Mouse (Mus musculus): ENCODE measurements around the gene Rfx2. TPM values are rescaled to one million over a fixed set of nuclear protein-coding genes. Genes with fewer than 3 reads are reported as not detected.

The Rfx2 gene
- 6.7 TPM in 2 replicates for polyA plus RNA-seq (2014; fragmentation: Nextera tagmentation; extraction: Ambion mirVana)

- Histone ChIP-seq H3K27ac (ENCODE audit: low read length) (no peak within 1 kb of the TSS), H3K4me2 (replicated peaks; ENCODE audit: low read depth, low read length) (peak within 1 kb of the TSS; percentile 88), H3K36me3 (ENCODE audit: control insufficient read depth, insufficient read depth, low read length) (no peaks in the 10 kb centered on the region), H3K9me3 (ENCODE audit: control insufficient read depth, low read depth, low read length) (no peaks in the 10 kb centered on the region), H3K4me3 (ENCODE audit: low read depth, low read length) (peak within 1 kb of the TSS; percentile 67), H3K9ac (replicated peaks; ENCODE audit: low read depth, low read length) (peak within 1 kb of the TSS; percentile 48), H3K4me1 (ENCODE audit: control insufficient read depth, insufficient read depth, low read length) (peaks cover 11% of the 10 kb centered on the region; the same call in 1 of the 2 replicates), H3K27me3 (ENCODE audit: control insufficient read depth, insufficient read depth, low read length) (no peaks in the 10 kb centered on the region)
- no peak for ATAC-seq (ENCODE audit: insufficient number of reproducible peaks, insufficient read depth, low FRiP score, low read depth)
- 3% methylated on average over 26 of the region's 62 CpGs for WGBS
Observed at GRCm38 (mm10) chr17:56830411-56831110, at the start of gene Rfx2. Rfx2 (minus strand) TSS chr17:56831013.

- H3K9me3 ChIP-seq (ENCODE audit: control insufficient read depth, low read depth, low read length): no peaks in the 10 kb centered on the region
- no peak overlapping the region for H3K4me2 ChIP-seq (replicated peaks; ENCODE audit: low read depth, low read length)
- WGBS: 87% methylated on average over 19 of the region's 19 CpGs
- no peaks in the 10 kb centered on the region for H3K4me1 ChIP-seq (ENCODE audit: control insufficient read depth, insufficient read depth, low read length)
- H3K9ac ChIP-seq (replicated peaks; ENCODE audit: low read depth, low read length): no peak overlapping the region
- H3K27ac ChIP-seq (ENCODE audit: low read length): no peak overlapping the region
- no peaks in the 10 kb centered on the region for H3K36me3 ChIP-seq (ENCODE audit: control insufficient read depth, insufficient read depth, low read length)
- no peak for ATAC-seq (ENCODE audit: insufficient number of reproducible peaks, insufficient read depth, low FRiP score, low read depth)
- no peak overlapping the region for H3K4me3 ChIP-seq (ENCODE audit: low read depth, low read length)
- H3K27me3 ChIP-seq (ENCODE audit: control insufficient read depth, insufficient read depth, low read length): no peaks in the 10 kb centered on the region
Observed at GRCm38 (mm10) chr17:56877426-56877825, 46.6 kb upstream of the Rfx2 start.

GRCm38 (mm10) chr17:56876981-56877380, 46.2 kb upstream of the Rfx2 start:
- no peaks in the 10 kb centered on the region for H3K36me3 ChIP-seq (ENCODE audit: control insufficient read depth, insufficient read depth, low read length)
- no peak overlapping the region for H3K4me3 ChIP-seq (ENCODE audit: low read depth, low read length)
- H3K4me1 ChIP-seq (ENCODE audit: control insufficient read depth, insufficient read depth, low read length): no peaks in the 10 kb centered on the region
- ATAC-seq (ENCODE audit: insufficient number of reproducible peaks, insufficient read depth, low FRiP score, low read depth): no peak
- no peak overlapping the region for H3K4me2 ChIP-seq (replicated peaks; ENCODE audit: low read depth, low read length)
- H3K9ac ChIP-seq (replicated peaks; ENCODE audit: low read depth, low read length): no peak overlapping the region
- no peak overlapping the region for H3K27ac ChIP-seq (ENCODE audit: low read length)
- WGBS: 54% methylated on average over 8 of the region's 8 CpGs
- H3K27me3 ChIP-seq (ENCODE audit: control insufficient read depth, insufficient read depth, low read length): no peaks in the 10 kb centered on the region
- no peaks in the 10 kb centered on the region for H3K9me3 ChIP-seq (ENCODE audit: control insufficient read depth, low read depth, low read length)

GRCm38 (mm10) chr17:56876465-56876864, 45.7 kb upstream of the Rfx2 start:
- Histone ChIP-seq H3K4me2 (replicated peaks; ENCODE audit: low read depth, low read length) (no peak overlapping the region), H3K9ac (replicated peaks; ENCODE audit: low read depth, low read length) (no peak overlapping the region), H3K4me3 (ENCODE audit: low read depth, low read length) (no peak overlapping the region), H3K27me3 (ENCODE audit: control insufficient read depth, insufficient read depth, low read length) (no peaks in the 10 kb centered on the region), H3K4me1 (ENCODE audit: control insufficient read depth, insufficient read depth, low read length) (no peaks in the 10 kb centered on the region), H3K27ac (ENCODE audit: low read length) (no peak overlapping the region), H3K9me3 (ENCODE audit: control insufficient read depth, low read depth, low read length) (no peaks in the 10 kb centered on the region), H3K36me3 (ENCODE audit: control insufficient read depth, insufficient read depth, low read length) (no peaks in the 10 kb centered on the region)
- 81% methylated on average over 3 of the region's 3 CpGs for WGBS
- no peak for ATAC-seq (ENCODE audit: insufficient number of reproducible peaks, insufficient read depth, low FRiP score, low read depth)

DNA sequence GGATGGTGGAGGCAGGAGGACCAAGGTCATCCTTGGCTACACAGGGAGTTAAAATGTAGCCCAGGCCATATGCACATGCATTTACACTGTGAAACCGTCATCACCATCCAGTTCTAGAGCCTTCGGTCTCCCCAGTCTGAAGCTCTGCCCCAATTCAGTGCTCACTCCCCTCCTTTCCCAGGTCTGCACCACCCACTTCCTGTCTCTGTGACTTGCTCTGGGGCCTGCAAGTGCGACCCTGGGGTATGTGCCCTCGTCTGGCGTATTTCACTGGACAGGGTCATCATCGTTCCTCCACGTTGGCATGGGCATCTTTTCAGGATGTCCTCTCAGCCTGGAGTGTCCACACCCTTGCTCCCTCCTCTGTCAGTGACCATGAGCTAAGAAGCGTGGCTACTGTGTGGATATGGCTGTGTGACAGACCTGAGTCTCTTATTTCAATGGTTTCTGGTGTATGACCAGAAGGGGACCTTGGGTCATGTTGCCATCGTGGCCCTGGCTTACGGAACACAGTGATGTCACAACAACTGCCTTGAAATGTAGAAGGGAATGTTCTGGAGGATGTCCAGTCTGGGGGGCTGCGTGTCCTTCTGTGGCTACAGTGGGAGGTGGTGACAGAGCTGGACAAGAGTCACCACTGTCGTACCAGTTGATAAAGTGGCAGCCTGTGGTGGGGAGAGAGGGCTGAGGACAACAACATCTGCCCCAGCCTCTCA, 44.3 kb upstream of the Rfx2 start, which contains the start of gene 1700061G19Rik:
Gene 1700061G19Rik, plus strand, starts transcription at position 542 of the 716 bp plus-strand sequence.
- no peak for ATAC-seq (ENCODE audit: insufficient number of reproducible peaks, insufficient read depth, low FRiP score, low read depth)
- no peaks in the 10 kb centered on the region for H3K4me1 ChIP-seq (ENCODE audit: control insufficient read depth, insufficient read depth, low read length)
- H3K4me2 ChIP-seq (replicated peaks; ENCODE audit: low read depth, low read length): no peak within 1 kb of the TSS
- WGBS: 80% methylated on average over 12 of the region's 12 CpGs
- H3K27me3 ChIP-seq (ENCODE audit: control insufficient read depth, insufficient read depth, low read length): no peaks in the 10 kb centered on the region
- no peaks in the 10 kb centered on the region for H3K9me3 ChIP-seq (ENCODE audit: control insufficient read depth, low read depth, low read length)
- no peak within 1 kb of the TSS for H3K9ac ChIP-seq (replicated peaks; ENCODE audit: low read depth, low read length)
- H3K4me3 ChIP-seq (ENCODE audit: low read depth, low read length): no peak within 1 kb of the TSS
- no peaks in the 10 kb centered on the region for H3K36me3 ChIP-seq (ENCODE audit: control insufficient read depth, insufficient read depth, low read length)
- H3K27ac ChIP-seq (ENCODE audit: low read length): no peak within 1 kb of the TSS

DNA sequence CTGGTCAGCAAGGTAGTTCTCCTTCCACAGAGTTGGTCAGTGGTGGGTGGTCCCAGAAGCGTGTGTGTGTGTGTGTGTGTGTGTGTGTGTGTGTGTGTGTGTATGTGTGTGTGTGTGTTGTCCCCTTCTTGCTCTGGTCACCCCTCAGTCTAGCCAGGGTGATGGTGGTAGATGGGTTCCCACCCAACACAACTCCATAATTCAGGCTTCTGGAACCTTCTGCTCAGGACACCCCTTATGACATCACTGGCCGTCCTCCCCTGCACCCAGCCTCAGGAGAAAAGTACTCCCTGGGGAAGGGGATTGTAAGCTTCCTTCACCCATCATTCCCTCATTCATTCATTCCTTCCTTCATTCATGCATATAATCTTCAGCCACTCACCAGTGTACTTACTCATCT, 43.4 kb upstream of the Rfx2 start, which contains the start of gene Acsbg2:
Gene Acsbg2, minus strand, starts transcription at position 211 of the 400 bp plus-strand sequence.
- Histone ChIP-seq H3K27ac (ENCODE audit: low read length) (no peak within 1 kb of the TSS), H3K4me2 (replicated peaks; ENCODE audit: low read depth, low read length) (no peak within 1 kb of the TSS), H3K4me1 (ENCODE audit: control insufficient read depth, insufficient read depth, low read length) (no peaks in the 10 kb centered on the region), H3K9ac (replicated peaks; ENCODE audit: low read depth, low read length) (no peak within 1 kb of the TSS), H3K36me3 (ENCODE audit: control insufficient read depth, insufficient read depth, low read length) (no peaks in the 10 kb centered on the region), H3K9me3 (ENCODE audit: control insufficient read depth, low read depth, low read length) (no peaks in the 10 kb centered on the region), H3K4me3 (ENCODE audit: low read depth, low read length) (no peak within 1 kb of the TSS), H3K27me3 (ENCODE audit: control insufficient read depth, insufficient read depth, low read length) (no peaks in the 10 kb centered on the region)
- no peak for ATAC-seq (ENCODE audit: insufficient number of reproducible peaks, insufficient read depth, low FRiP score, low read depth)
- 90% methylated on average over 2 of the region's 2 CpGs for WGBS

GRCm38 (mm10) chr17:56872512-56872911, 41.7 kb upstream of the Rfx2 start:
- 74% methylated on average over 7 of the region's 7 CpGs for whole genome bisulfite sequencing
- no peak for ATAC-seq (ENCODE audit: insufficient number of reproducible peaks, insufficient read depth, low FRiP score, low read depth)
- H3K4me2 ChIP-seq (replicated peaks; ENCODE audit: low read depth, low read length): no peak overlapping the region

DNA sequence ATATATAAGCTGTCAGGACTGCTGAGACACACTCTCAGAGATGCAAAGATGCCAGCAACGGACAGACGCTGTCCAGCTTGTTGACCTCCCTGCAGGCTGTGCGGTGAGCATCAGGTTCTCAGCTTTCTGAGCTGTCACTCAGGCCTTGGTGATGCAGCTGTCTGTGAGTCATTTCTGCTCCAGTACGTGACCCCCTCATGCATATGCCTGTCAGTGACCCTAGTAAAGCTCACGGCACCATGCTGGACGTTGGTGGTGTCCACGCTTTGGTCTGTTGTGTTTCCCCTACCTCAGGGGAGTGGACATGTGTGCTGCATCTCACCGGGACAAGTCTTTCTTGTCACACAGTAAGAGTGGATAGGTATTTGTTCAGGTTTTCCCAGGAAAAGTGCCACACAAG, 41.0 kb upstream of the Rfx2 start:
- Histone ChIP-seq H3K27ac (ENCODE audit: low read length) (no peak overlapping the region), H3K36me3 (ENCODE audit: control insufficient read depth, insufficient read depth, low read length) (no peaks in the 10 kb centered on the region), H3K4me2 (replicated peaks; ENCODE audit: low read depth, low read length) (no peak overlapping the region), H3K4me3 (ENCODE audit: low read depth, low read length) (no peak overlapping the region), H3K9ac (replicated peaks; ENCODE audit: low read depth, low read length) (no peak overlapping the region), H3K4me1 (ENCODE audit: control insufficient read depth, insufficient read depth, low read length) (no peaks in the 10 kb centered on the region), H3K27me3 (ENCODE audit: control insufficient read depth, insufficient read depth, low read length) (no peaks in the 10 kb centered on the region), H3K9me3 (ENCODE audit: control insufficient read depth, low read depth, low read length) (0 out of 2 replicates have a peak, but pooled peaks cover 7% of the 10 kb centered on the region)
- 63% methylated on average over 8 of the region's 8 CpGs for WGBS
- no peak for ATAC-seq (ENCODE audit: insufficient number of reproducible peaks, insufficient read depth, low FRiP score, low read depth)

More at GRCm38 (mm10) chr17:56872512-56872911, 41.7 kb upstream of the Rfx2 start:
- Histone ChIP-seq H3K4me3 (ENCODE audit: low read depth, low read length) (no peak overlapping the region), H3K27me3 (ENCODE audit: control insufficient read depth, insufficient read depth, low read length) (no peaks in the 10 kb centered on the region), H3K36me3 (ENCODE audit: control insufficient read depth, insufficient read depth, low read length) (no peaks in the 10 kb centered on the region), H3K27ac (ENCODE audit: low read length) (no peak overlapping the region), H3K4me1 (ENCODE audit: control insufficient read depth, insufficient read depth, low read length) (no peaks in the 10 kb centered on the region), H3K9ac (replicated peaks; ENCODE audit: low read depth, low read length) (no peak overlapping the region), H3K9me3 (ENCODE audit: control insufficient read depth, low read depth, low read length) (no peaks in the 10 kb centered on the region)
